Mouse (Mus musculus) layer of hippocampus, adult 9-11 months (tissue): ENCODE results near the gene Cmtm2b.
A peak's percentile ranks its signal among the peaks of the same experiment; 100 is the strongest.

ENCODE experiments used
- DNase-seq: peaks from one replicate; pipeline ENCODE4 v3.0.0; 2022

Gene Cmtm2b

DNA sequence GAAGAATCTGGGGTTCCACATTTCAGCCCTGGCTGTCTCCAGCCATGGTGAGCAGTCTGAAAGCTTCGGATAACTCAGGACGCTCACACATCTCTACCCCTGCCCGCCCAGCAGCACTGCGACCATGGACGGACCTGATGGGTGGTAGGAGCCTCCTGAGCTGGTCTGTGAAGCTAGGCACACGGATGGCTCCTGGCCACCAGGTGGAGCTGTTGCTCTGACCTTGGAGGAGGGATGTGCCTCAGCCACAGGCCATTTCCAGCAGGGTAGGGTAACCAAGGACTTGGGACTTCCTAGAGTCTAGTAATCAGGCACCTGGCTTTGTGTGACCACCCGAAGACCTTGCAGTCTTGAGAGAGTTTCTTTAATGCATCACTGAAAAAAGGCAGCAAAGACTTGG is 21.9 kb downstream of the Cmtm2b start:
- DNase-seq = peak; percentile 71

- DNase-seq = no peak
Observed at GRCm38 (mm10) chr8:104344622-104345021, 22.6 kb downstream of the Cmtm2b start.

GRCm38 (mm10) chr8:104346706-104347105 is 24.7 kb downstream of the Cmtm2b start:
- no peak for DNase-seq

DNA sequence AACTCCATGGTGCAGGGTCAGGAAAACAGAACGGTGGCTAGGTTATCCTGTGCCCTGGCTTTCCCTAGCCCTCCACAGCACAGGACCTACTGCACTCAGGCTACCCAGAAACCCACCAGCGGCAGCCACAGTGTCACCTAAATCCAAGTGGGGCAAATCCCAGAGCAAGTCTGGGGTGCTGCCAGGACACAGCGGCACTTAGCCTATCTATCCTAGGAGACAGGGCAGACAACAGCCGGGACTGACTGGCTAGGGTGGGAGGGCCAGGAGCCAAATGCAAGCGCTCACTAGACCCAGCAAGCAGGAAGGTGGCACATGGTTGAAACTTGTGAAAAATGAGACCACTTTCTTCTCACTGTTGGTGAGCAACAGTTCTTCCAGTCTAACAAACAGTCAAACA is 26.9 kb downstream of the Cmtm2b start:
- DNase-seq = no peak

DNA sequence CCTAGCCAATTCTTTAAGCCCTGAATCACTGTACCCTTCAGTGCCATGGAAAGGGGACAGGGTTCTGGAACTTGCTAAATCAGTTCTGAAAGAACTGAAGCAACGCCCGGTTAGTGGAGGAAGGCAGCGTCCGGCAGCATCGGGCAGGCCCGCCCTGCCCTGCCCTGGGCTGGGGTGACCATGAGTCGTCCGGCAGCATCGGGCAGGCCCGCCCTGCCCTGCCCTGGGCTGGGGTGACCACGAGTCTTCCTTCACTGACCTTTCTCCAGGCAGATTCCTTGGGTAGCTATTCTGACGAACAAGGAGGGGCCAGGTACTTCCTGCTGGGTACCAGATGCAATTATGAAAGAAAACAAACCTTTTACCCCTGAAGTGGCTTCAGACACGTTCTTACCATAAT is 28.0 kb downstream of the Cmtm2b start:
- DNase-seq = no peak

GRCm38 (mm10) chr8:104353186-104353585 is 31.2 kb downstream of the Cmtm2b start:
- DNase-seq = no peak

- no peak for DNase-seq
Observed at GRCm38 (mm10) chr8:104354504-104354903, 32.5 kb downstream of the Cmtm2b start.

DNA sequence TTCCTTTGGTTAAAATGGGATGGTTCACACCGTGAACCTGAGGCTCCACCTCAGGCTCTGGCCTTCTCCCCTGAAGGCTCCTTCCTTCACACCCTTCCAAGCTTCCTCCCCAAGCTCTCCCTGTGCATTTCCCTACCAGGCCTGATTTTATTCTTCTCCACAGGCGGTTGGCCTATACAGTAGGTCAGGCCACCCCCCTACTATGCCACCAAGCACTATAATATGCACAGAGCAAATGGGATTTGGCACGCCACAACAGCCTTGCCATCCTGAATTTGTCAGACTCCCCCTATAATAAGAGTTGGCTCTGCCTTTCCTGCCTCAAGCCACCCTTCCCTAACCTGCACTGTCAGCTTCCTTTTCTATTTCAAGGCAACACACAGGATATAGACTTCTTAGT is 36.6 kb downstream of the Cmtm2b start:
- no peak for DNase-seq

DNA sequence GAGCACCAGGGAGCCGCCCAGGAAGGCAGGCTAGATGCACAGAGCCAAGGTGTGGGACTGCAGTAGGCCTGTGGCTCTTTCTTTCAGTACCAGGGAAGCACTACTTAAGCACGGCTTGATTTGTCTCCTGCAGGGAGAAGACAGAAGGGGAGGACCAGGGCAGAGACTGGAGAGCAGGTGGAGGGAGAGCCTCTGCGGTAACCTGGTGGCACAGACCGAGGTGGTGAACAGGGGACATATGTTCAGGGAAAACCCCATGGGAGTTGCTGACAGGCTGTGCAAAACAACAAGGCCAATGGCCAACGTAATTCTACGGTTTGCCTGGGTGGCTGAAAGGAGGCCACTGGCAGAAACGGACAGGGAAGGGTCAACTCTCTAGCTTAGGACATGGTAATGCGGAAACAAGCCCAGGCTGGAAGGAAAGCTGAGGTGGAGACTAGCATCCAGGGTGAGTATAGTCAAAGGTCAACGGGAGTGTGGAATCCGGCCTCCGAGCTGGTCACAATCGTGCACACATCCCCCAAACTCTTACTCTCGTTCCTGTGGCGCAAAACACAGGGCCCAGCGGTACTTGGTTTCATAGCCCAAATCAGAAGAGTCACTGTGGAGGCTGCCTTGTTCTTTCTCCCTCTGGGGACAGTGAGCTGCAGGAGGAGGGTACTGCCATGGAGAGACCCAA is 37.9 kb downstream of the Cmtm2b start:
- no peak for DNase-seq

- no peak for DNase-seq
Observed at GRCm38 (mm10) chr8:104365695-104366094, 43.7 kb downstream of the Cmtm2b start.

GRCm38 (mm10) chr8:104367398-104367797 is 45.4 kb downstream of the Cmtm2b start:
- no peak for DNase-seq

GRCm38 (mm10) chr8:104369591-104369990 is 47.6 kb downstream of the Cmtm2b start:
- no peak for DNase-seq

DNA sequence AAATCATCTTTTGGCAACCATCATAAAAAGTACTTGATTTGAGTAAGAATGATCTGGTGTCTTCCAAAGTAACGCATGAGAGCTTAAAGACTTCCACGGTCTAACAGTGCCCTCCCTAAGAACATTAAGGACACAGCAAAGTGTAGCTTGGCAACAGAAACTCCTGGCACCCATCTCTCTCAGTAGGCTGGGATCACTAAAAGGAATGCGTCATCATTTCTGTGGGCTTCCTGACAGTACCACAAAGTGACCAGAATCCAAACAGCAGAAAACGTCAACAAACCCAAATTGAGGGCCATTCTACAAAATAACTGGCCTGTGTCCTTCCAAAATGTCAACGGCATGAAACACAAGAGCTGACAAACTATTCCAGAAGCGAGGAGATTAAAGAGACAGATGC is 48.0 kb downstream of the Cmtm2b start:
- DNase-seq = no peak

GRCm38 (mm10) chr8:104371121-104371520 is 49.1 kb downstream of the Cmtm2b start:
- no peak for DNase-seq

GRCm38 (mm10) chr8:104373779-104374178 is 51.7 kb downstream of the Cmtm2b start:
- DNase-seq = no peak

- DNase-seq = no peak
Observed at GRCm38 (mm10) chr8:104374269-104374668, 52.2 kb downstream of the Cmtm2b start.

GRCm38 (mm10) chr8:104374864-104375846 is 53.1 kb downstream of the Cmtm2b start:
- DNase-seq = no peak

- DNase-seq = no peak
Observed at GRCm38 (mm10) chr8:104375959-104376358, 53.9 kb downstream of the Cmtm2b start.

GRCm38 (mm10) chr8:104376669-104377068 is 54.6 kb downstream of the Cmtm2b start:
- no peak for DNase-seq

DNA sequence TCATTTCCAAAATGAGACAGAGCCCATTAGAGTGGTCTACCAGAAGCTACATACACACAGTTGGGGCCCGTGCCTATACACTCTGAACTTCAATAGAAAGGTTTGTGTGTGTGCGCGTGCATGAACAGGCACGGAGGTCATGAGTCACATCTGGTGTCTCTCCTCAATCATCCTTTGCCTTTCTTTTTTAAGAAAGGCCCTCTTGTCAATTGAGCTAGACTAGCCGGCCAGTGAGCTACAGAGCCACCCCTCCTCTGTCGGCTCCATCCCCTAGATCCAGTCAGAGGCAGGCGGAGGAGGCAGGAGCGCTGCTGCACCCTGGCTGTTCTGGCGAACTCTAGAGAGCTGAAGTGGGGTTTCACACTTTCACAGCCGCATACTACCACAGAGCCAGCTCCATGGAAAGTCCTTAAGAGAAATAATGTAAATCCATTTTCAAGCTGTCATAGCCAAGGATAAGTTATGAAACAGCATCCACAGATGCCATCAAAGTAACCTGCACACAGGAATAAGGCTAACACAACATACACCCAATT is 57.3 kb downstream of the Cmtm2b start:
- no peak for DNase-seq

DNA sequence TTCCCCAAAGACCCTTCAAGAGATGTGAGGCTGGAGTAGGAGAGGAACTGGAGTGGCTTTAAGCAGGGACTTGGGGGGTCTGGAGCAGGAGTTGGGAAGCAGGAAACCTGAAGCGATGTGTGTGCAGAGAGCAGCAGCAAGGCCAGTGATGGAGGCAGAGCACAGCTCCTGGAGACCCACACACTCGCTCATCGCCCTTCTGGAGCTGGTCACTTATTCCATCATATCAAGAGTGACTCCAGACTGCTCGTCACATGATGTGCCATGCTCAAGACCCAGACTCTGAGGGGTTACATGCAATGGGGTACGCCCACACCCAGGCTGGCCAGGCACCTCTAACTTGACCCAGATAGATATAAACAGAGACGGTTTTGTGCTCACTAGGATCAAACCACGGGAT is 58.2 kb downstream of the Cmtm2b start:
- DNase-seq = no peak
